Mouse (Mus musculus): ENCODE data around the gene Sgsm1. TPM values are rescaled to one million over a fixed set of nuclear protein-coding genes. Genes with fewer than 3 reads are reported as not detected.
A peak's percentile ranks its signal among the peaks of the same experiment; 100 is the strongest.

Gene Sgsm1
- total RNA-seq, 2 experiments from 2014 or later = 0.13 to 0.67 TPM

DNA sequence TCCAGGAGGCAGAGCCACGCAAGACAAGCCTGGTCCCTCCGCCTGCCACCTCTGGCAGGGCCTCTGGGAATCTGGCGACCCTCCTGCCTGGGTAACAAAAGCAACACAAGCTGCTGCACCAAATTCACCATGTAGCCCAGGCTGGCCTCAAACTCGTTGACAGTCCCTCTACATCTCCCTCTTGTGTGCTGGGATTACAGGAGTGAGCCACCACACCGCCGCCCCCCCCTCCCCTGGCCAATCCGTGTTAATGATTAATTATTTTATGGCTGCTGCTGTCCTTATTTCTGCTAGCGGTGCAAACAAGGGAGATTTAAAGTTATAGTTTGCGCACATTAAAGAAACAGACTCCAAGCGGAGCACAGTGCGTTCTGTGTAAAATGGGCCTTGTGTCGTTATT is 93.5 kb downstream of the Sgsm1 start:
- DNase-seq = no peak

DNA sequence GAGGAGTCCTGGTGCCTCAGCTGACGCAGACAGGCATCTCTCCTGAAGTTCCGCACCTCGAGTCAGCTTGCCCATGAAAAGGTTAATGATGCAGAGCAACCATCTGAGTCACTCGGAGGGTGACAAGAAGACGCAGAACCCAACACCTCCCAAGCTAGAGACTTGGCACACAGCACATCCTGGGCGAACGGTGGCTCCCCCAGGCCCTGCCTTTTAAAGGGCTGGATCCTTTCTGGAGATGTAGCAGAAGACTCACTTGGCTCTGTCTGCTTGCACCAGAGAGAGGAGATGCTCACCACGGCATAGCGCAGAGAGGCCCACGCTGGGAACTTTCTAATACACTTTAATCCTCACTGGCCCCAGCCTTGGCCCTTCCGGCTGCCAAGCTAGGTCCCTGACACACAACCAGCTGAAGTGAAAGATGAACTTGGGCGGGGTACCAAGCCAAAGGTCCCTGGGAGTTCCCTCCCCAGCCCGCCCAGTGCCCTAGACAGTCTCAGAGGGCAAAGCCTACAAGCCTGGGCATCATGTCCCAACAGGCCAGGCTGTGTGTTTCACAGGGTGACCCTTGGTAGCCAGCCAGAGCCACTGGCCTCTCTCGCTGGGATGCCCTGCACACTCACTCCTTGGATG is 94.1 kb downstream of the Sgsm1 start:
- DNase-seq = peak; percentile 35

DNA sequence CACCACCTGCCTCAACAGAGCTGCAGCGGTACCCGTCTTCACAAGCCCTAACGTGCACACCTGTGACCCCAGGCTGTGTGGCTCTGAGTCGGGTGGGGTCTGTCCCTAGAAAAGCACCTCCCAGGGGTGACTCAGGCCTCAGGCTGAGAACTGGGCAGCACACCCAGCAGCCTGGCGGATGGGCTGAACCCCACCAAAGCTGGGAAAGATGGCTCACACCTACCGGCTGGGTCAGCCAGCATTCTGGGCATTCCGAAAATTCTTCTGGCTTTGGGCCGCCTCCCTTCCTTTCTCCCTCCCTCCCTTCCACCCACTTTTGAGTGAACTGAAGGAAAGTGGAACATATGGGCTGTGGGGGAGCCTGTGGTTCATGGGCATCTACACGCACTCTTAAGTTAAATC is 95.0 kb downstream of the Sgsm1 start:
- DNase-seq = peak; percentile 50

DNA sequence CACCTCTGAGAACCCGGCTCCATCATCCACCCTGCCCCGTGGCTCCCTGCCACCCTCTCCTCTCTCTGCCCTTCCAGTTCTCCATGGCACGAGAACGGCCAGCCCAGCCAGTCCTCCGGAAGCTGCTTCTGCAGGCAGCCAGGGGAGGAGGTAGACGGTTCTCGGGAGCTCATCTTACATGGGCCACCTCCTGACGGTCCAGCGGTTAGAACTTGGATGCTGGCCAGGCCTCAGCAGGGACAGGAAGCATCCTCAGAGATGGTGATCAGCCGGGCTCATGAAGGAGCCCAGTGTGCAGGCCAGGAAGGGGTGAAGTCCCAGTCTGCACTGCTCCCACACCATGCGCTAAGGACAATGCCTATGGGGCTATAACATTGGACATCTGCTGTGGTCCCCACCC is 96.1 kb downstream of the Sgsm1 start:
- DNase-seq = peak; percentile 46

DNA sequence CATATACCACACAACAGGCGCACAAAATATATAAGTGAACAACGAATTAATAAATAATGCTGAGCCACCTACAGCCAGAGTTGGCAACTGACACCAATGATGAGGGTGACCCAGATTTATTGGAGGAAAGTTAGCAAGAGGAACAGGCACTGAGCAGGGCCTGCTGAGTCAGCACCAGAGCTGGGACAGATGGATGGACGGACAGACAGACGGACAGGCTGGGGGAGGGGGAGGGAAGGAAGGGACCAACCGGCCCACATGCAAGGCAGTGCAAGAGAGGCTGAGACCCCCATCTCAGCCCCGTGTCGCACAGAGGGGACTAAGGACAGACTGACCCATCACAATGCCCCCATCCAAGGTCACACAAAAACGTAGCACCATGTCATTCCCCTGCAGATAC is 96.5 kb downstream of the Sgsm1 start:
- DNase-seq = no peak

DNA sequence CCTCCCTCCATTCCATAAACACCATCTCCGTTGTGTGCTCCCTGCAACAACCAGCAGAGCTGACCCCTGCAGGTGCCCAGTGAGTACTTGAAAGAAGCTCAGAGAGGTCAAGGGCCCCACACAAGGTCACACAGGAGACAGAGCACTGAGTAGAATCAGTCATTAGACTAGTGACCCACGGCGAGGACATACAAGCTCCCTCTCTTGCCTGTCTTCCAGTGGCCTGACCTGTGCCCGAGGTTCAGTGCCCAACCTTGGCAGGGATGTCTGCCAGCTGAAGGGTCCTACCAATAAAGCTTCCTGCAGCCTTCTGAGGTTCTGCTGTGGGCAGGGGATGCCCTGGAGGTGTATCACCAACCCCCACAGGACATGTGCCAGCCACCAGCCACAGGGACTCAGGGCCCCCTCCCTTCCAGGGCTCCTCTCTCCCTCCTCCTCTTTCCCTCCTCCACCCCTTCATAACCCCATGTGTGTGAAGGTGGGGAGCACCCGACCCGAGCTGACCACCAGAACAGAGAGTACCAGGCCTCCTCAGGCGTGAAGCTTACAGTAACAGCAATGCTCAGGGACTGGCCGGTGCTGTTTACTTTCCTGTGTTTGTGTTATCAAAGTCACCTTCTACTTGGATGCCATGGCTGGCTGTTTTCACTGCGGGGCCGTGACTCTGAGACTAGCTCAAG is 98.3 kb downstream of the Sgsm1 start:
- DNase-seq = no peak

DNA sequence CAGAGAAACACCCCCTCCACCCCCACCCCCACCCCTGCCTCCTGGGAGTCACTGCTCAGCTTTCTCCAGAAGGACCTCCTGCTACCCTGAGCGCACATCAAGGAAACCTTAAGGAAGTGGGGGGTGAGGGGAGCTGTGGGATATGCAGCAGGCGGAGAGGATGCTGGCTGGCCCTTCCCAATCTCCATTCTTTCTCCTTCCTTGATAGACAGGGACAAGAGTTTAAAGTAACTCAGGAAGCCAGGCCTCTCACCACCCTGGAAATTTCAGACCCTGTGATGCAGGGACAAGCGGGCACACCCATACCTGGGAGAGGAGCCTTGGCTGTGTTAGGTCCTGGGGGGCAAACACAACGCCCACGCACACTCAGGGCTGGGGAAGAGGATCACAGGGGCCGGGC is 100.3 kb downstream of the Sgsm1 start:
- DNase-seq = no peak

DNA sequence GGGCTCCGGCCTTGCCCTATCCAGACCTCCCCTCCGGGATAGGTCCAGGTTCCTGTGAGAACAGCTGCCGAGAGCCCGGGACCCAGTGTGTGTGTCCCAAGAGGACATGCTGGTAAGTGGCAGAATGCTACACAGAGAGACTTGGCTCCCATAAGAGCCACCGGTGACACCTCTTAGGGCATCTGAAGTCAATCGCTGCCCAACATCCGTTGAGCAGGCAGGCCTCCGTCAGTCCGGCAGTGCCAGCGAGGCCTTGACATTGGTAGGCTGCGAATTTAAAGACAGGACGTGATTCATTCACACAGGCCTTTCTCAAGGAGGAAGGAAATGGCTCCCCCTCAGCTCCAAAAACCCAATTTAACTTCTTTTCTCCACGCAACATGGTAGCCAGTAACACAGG is 100.7 kb downstream of the Sgsm1 start:
- DNase-seq = no peak

DNA sequence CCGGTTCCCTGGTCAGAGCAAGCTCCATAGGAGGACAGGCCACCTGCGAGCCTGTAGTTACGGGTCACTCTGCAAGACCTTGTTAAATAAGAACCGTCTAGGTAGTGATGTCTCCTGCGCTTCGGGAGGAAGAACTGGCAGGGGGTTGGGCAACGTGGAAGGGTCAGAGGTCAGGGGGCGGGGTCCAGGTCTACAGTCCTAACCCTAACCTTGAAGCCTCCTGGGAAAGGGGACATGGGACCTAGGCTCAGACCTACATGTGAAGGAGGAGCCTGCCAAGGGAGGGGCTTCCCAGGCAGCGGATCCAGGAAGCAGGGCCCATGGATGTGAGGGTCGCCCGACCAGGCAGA is 101.2 kb downstream of the Sgsm1 start:
- no peak for DNase-seq

DNA sequence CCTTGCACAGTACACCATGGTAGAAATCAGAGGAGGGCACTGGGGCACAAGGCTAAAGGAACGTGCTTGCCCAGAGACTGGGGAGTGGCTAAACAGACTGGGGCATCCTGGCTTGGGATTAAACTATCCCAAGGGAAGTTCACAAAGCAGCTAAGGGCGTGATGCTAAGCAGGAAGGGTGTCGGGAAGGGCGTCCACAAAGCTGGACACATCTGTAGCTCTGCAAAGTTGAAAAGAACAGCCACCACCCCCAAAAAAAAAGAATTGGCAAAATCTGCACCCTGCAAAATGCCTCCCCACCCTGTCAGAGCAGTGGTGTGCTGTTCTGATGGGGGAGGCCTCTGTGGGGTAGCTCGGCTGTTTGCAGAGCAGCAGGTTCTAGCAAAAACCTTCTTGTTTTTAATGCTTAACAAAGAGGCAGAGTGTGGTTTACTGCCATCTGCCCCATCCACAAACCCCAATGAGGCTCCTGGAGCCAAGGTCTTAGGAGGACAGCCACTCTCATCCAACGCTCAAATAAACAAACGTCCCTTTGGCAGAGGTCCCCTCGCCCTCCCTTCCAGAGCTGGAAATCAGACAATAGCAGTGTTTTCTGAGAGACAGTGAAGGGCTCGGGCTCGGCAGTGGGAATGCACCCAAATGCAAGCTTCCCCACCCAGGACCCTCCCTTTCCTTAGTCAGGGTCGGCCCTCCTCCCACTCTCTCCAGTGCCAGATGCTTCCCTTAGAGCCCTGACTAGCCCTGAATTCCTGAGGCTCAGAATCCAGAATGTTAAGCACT is 101.8 kb downstream of the Sgsm1 start:
- DNase-seq = peak; percentile 89

DNA sequence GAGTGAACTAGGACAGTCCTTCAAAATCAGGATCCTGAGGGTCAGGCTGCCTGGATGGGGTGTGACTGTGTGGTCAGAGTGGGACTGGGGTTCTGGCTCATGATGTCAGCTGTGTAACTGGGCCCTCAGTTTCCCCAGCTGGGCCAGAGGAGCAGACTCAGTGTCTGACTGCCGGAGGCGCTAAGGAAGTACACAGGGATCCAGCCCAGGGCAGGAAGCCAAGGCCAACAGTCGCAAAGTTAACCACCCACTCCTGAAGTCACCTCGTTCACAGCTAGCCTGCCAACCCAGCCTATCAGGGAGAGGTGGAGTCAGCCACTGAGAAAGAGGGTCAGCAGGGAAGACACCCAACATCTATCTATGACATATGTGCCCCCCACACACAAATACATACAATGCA is 102.5 kb downstream of the Sgsm1 start:
- DNase-seq = peak; percentile 66

DNA sequence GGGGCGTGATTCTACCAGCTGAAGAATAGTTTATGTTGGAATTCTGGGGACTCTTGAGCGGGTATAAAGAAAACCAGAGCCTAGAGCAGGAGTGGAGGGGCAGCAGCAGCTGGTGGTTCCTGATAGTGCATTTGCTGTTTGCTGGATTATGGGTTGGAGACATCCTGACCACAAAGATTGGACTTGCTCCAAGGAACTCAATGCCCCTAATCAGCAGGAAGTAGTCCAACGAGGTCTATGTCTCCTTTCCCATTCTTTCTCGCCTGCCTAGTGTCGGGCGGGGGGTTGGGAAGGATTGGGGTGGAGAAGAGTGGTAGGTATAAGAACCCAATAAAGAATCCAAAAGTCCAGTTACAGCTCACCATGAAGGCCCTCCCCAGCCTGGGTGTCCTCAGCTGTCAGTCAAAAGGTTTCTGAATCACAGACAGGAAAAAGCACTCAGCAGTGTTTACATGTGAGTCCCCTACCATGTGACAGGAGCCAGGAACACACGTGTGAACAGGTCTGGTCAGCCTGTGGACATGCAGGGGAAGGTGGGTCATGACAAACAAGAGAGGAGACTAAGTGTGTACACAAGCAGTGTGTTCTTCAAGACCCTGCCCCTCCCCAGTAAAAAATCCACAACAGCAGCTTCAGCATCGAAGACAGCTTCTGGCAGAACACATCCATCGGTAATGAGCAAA is 103.8 kb downstream of the Sgsm1 start:
- DNase-seq = no peak

DNA sequence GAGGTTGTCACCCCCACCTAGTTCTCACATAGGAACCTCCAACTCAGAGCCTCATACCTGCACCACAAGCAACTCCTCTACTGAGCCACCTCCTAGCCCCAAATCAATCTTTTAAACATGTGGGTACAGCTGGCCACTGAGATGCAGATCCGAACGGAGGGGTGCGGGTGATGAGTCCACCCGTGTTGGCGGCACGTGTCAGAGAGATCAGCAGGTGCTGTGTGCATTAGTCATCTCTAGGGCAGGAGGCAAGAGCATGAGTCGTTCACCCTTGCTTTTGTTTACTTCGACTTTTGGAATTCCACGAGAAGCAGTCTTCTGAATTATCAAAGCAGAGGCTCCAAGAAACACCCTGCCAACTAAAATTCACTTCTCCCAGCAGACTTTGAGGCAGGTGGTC is 106.4 kb downstream of the Sgsm1 start:
- no peak for DNase-seq

DNA sequence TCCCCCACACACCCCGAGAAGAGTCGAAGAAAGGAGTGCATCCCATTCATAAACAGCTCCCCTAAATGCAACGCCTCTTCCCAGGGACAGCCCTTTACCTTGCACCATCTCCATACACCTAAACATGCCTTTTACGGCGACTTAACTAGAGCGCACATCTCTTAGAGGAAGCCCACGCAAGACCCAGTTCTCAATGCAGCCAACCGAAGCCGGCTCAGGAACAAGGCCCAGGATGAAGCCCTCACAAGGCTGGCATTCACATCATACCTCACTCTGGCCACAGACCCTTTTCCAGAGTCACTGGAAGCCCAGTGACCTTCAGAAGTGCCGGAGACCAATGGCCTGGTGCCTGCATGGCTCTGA is 110.8 kb downstream of the Sgsm1 start:
- DNase-seq = no peak

DNA sequence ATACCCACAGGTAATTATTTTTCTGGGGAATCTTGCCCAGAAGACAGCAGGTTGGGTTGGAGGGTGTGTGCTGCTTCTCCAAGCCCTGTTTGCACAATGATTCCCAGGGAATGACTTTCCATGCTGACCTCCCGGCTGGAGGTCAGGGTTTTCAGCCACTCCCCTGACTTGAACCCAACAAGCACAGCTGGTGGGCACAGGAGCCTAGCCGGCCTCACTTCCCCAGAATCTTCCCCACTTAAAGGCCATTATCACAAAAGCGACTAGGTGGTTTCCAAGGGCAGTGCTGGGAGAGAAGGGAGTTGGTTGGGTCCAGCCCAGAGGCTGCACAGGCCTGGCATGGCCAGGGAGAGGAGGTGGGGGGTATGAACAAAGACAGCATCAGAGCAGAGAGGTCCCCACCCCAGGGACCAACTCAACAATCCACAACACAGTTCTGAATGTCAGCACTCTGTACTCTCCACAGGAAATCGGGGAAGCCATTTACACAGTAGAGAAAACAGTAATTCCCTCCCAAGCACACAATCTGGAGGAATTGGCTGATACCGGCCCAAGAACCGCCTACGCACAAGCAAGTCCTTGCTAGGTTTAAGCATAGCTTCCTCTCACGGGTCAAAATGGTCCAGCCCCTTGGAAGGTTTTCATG is 111.3 kb downstream of the Sgsm1 start:
- peak; percentile 52 for DNase-seq

DNA sequence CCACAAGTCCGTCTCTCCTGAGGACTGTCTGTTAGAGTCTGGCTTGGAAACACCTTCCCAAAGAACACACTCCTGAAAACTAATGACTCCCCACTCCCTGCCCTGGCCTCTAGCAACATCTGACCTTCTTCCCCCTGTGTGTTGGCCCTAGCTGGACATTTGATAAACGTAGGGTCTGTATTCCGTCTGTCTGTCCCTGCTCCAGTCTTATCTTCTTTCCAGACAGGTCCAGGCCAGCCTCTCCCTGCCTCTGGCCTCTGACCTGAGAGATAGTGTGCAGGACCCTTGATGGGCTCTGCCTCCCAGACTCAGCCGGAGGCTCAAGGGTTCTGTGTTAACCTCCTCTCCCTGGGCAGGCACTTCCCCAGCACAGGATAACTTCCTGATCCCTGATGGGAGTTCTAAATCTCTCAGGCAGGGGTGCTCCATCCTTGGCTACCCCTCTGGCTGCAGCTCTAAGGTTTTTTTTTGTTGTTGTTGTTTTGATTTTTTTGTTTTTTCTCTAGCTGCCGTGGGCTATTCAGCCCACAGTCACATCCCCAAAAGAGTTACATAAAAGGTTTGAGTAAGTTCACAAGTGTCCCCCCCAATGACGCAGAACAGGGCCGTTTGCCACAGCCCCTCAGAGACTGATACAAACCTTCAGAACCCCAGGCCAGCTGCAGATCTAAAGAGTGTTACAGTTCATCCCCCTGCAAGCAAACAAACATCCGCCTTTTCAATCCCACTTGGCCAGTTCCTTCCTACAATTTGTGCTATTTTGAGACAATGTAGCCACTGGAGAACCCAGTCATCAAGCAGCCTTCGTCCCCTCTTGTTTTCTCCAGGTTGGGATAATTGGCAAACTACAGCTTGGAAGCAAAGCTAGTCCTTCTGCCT is 113.4 kb downstream of the Sgsm1 start:
- no peak for DNase-seq

DNA sequence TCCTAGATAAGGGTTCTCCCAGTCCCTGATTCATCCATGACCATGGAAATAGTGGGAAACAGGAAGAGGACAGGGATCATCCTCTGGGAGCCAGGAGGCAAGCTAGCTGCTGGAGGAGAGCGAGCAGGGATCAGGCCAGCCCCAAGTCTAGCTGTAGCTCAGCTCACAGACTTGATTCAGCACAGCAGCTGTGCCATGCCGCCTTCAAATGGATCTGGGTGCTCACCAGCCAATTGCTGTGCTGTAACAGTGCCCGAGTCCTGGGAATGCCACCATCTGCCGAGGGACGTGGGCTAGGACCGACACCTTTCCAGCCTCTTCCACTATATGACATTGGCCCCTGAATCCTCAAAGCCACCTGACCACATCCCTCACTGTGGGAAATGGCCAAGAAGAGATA is 114.7 kb downstream of the Sgsm1 start:
- DNase-seq = no peak

DNA sequence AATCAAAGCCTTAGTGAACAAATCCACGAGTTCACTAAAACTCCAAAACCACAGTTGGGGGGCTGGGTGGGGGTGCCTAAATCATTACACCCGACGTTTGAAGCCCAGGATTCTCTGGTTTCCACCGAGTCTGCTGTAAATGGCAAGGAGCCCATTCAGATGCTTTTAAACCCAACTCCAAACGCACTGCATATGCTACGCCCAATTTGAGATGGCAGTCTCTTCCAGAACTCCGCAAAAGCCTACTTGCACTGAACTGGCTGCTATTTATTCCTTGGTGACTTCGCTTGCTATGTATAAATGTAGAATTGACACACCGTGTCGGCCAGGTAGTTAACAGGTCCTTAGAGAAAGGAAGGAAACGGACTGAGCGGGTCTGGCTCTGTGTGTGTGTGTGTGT is 115.1 kb downstream of the Sgsm1 start:
- no peak for DNase-seq

DNA sequence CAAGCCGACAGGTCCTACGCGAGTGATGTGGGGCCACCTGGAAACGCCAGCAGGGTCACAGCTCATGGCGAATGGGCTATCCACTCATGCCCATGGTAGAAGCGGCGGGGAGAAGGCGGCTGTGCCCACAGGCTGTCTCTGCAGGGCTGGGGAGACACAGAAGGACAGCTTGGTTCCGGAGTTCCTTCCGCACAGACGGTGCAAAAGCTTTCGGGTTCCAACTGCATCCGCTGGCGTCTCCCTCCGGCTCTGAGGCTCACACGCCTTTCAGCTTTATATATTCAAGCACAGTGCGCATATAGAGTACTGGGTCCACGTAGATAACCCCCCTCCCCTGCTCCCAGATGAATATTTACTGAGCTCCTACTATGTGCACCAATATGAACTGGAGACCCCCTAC is 116.8 kb downstream of the Sgsm1 start:
- no peak for DNase-seq

All from gastrocnemius, postnatal 25 days (tissue).